Mouse (Mus musculus) heart, embryonic 14.5 days (tissue): ENCODE results near the gene Slc25a23. TPM values are rescaled to one million over a fixed set of nuclear protein-coding genes. Genes with fewer than 3 reads are reported as not detected.

Experiments used
- ATAC-seq: fragments of 200-750 bp; cut with Nextera tagmentation; 2 replicates; pipeline ENCODE4 v1.8.0; 2017; ENCODE audit warnings: low read depth, moderate TSS enrichment; ENCODE audit not compliant: insufficient number of reproducible peaks, insufficient read depth, low FRiP score
- H3K27ac ChIP-seq, 2 experiments: fragments of 200-500 bp in 1 of 2; fragments of 300-500 bp in 1 of 2; sonication (generic) in 1 of 2; replicated peaks in 1 of 2; 2 replicates each; pipeline ENCODE4 v1.5.1; 2012 to 2014; ENCODE audit warnings: low read depth in 2 of 2, low read length in 2 of 2, control low read depth in 1 of 2, mild to moderate bottlenecking in 1 of 2, mixed read lengths in 1 of 2; ENCODE audit not compliant: control insufficient read depth in 1 of 2, insufficient read depth in 1 of 2
- H3K27me3 ChIP-seq: fragments of 300-500 bp; sonication (generic); 2 replicates; pipeline ENCODE4 v1.6.1; 2014; ENCODE audit warnings: mild to moderate bottlenecking, low read length, control low read depth; ENCODE audit not compliant: control insufficient read depth, insufficient read depth
- H3K36me3 ChIP-seq: fragments of 300-500 bp; sonication (generic); 2 replicates; pipeline ENCODE4 v1.6.1; 2014; ENCODE audit warnings: mild to moderate bottlenecking, control low read depth, low read length, mixed read lengths; ENCODE audit not compliant: control insufficient read depth, insufficient read depth
- H3K4me1 ChIP-seq, 2 experiments: fragments of 200-500 bp in 1 of 2; fragments of 300-500 bp in 1 of 2; sonication (generic) in 1 of 2; 2 replicates each; pipeline ENCODE4 v1.6.1; 2012 to 2014; ENCODE audit warnings: low read length in 2 of 2, control low read depth in 1 of 2, mixed read lengths in 1 of 2; ENCODE audit not compliant: control insufficient read depth in 2 of 2, insufficient read depth in 2 of 2
- H3K4me2 ChIP-seq: fragments of 300-500 bp; sonication (generic); 2 replicates; pipeline ENCODE4 v1.6.1; 2014; ENCODE audit warnings: mild to moderate bottlenecking, low read length
- H3K4me3 ChIP-seq, 2 experiments: fragments of 200-500 bp in 1 of 2; fragments of 300-500 bp in 1 of 2; sonication (generic) in 1 of 2; 2 replicates each; pipeline ENCODE4 v1.5.1; 2012 to 2014; ENCODE audit warnings: low read length in 2 of 2, mild to moderate bottlenecking in 2 of 2, control low read depth in 1 of 2, low read depth in 1 of 2, moderate library complexity in 1 of 2; ENCODE audit not compliant: control insufficient read depth in 1 of 2, insufficient read depth in 1 of 2
- H3K9ac ChIP-seq: fragments of 300-500 bp; sonication (generic); 2 replicates; pipeline ENCODE4 v1.6.1; 2014; ENCODE audit warnings: mild to moderate bottlenecking, low read length
- H3K9me3 ChIP-seq: fragments of 300-500 bp; sonication (generic); 2 replicates; pipeline ENCODE4 v1.6.1; 2016; ENCODE audit warnings: low read length, control low read depth; ENCODE audit not compliant: control insufficient read depth
- WGBS: fragments of 180-500 bp; shearing (Covaris S2); extraction: QIAGEN DNeasy Blood & Tissue Kit; methylation state at CpG from one replicate; pipeline ENCODE4 v1.1.7; 2014; 5-methylcytosine and 5-hydroxymethylcytosine counted together
- polyA plus RNA-seq: library from polyadenylated mRNA; unstranded; fragments of >200 nt; fragmentation: Nextera tagmentation; extraction: Ambion mirVana; gene quantifications from 2 replicates; pipeline ENCODE4 v1.2.1, GENCODE M21; 2014

The Slc25a23 gene
- polyA plus RNA-seq, 1 experiment from 2014 or later = 18.0 TPM

GRCm38 (mm10) chr17:57012245-57012795, 47.3 kb downstream of the Slc25a23 start:
- Histone ChIP-seq H3K36me3 (peaks cover 23% of the 10 kb centered on the region), H3K27me3 (no peaks in the 10 kb centered on the region), H3K4me1 (peaks cover 4 to 11% of the 10 kb centered on the region in 2 experiments; a peak in 2 of 4 replicates), H3K9me3 (no peaks in the 10 kb centered on the region), H3K4me3 (peak overlapping the region in 1 of 2 experiments; percentile 86; a peak in 1 of 4 replicates), H3K27ac (no peak overlapping the region; a peak in 1 of 4 replicates), H3K4me2 (peak overlapping the region; percentile 74), H3K9ac (peak overlapping the region; percentile 83; the same call in 1 of the 2 replicates)
- 69% methylated on average over 13 of the region's 13 CpGs for WGBS
- no peak for ATAC-seq

GRCm38 (mm10) chr17:57011236-57012141, 48.2 kb downstream of the Slc25a23 start, which contains the start of the genes Gtf2f1 and Gm17949:
Gene Gtf2f1 (minus strand): TSS chr17:57011288.
Gene Gm17949 (plus strand): TSS chr17:57011469.
- Histone ChIP-seq H3K27ac (peak within 1 kb of the TSS; percentile 77 to 78), H3K9ac (peak within 1 kb of the TSS; percentile 90), H3K36me3 (peaks cover 32% of the 10 kb centered on the region), H3K27me3 (no peaks in the 10 kb centered on the region), H3K4me3 (peak within 1 kb of the TSS; percentile 86 to 95), H3K9me3 (no peaks in the 10 kb centered on the region), H3K4me2 (peak within 1 kb of the TSS; percentile 74), H3K4me1 (peaks cover 4 to 11% of the 10 kb centered on the region in 2 experiments; a peak in 2 of 4 replicates)
- under 1% methylated on average over 51 of the region's 51 CpGs for WGBS
- peak; percentile 89 for ATAC-seq

DNA sequence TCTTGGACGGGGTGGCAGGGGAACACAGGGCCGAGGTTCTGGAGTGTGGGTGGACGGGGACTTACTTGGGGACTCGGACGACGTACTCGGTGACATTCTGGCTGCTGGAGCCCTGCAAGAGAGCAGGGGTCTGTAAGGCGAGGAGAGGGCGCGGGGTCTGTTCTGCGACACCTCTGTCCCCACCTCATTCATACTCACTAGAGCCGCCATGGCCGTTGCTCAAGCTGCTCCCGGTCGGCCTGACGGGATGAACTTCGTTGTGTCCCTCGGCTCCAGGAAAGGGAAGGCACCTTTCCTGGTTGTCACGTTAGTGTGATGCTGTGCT, 48.8 kb downstream of the Slc25a23 start:
- no peaks in the 10 kb centered on the region for H3K27me3 ChIP-seq
- WGBS = under 1% methylated on average over 19 of the region's 19 CpGs
- peak; percentile 11 for ATAC-seq

DNA sequence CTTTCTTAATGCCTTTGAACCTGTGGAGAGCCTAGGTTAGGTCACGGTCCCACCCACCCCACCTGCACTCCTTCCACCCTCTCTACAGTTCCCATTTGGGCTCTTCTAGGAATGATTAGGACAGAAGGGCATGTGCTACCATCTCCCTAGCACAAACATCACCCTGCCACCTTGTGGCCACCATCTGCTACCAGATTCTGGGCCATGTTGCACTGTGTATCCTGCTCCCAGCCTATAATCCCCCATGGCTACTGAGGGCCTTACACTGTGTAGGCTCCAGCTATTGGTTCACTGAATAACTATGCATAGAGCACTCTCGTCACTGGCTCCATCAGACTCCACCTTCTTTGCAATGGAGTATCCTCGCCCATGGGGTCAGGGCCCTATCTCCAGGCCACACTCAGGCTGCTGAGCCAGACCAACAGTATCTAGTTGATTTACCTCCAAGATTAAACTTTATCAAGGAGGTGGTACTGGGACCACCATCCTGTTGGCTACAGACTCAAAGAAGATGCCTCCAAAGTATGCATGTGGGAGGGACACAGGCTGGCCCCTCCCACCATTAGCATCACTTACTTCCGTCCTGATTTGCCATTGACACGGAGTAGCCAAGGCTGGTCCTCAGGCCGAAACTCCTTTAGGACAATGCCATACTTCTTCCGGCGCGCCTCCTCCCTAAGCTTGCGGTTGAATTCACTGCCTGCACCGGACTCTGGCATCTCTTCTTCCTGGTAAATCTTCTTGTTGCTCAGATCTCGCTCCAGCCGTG, 52.3 kb downstream of the Slc25a23 start:
- Histone ChIP-seq H3K4me3 (no peak overlapping the region), H3K27ac (no peak overlapping the region), H3K4me2 (no peak overlapping the region), H3K9me3 (no peaks in the 10 kb centered on the region), H3K27me3 (no peaks in the 10 kb centered on the region), H3K9ac (no peak overlapping the region), H3K4me1 (peaks cover 4 to 11% of the 10 kb centered on the region in 2 experiments; a peak in 2 of 4 replicates), H3K36me3 (peaks cover 73% of the 10 kb centered on the region)
- 92% methylated on average over 13 of the region's 13 CpGs for WGBS
- ATAC-seq = no peak

More for the DNA sequence above, 48.8 kb downstream of the Slc25a23 start:
- H3K9me3 ChIP-seq = no peaks in the 10 kb centered on the region
- peak overlapping the region; percentile 77 to 78 for H3K27ac ChIP-seq
- H3K4me3 ChIP-seq = peak overlapping the region; percentile 86 to 95
- peaks cover 4 to 11% of the 10 kb centered on the region in 2 experiments; a peak in 2 of 4 replicates for H3K4me1 ChIP-seq
- H3K36me3 ChIP-seq = peaks cover 38% of the 10 kb centered on the region
- H3K9ac ChIP-seq = peak overlapping the region; percentile 90
- H3K4me2 ChIP-seq = peak overlapping the region; percentile 74

DNA sequence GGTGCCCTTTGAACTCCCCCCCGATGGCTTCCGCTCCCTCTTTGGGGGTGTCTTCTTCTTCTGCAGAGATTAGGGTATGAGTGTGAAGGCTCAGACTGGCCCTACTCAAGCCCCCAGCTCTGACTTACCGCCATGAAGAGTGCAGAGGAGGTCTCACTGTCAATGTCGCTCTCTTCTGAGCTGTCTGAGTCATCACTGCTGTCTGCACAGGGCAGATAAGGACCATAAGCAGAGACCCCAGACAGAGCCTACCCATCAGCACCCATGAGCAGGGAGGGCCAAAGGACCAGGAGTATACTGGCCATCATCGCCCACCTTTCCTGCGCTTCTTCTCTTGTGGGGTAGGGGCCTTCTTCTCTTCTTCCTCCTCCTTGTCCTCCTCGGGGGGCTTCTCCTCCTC, 55.7 kb downstream of the Slc25a23 start:
- 67% methylated on average over 7 of the region's 7 CpGs for WGBS
- Histone ChIP-seq H3K36me3 (peaks cover 83% of the 10 kb centered on the region), H3K9me3 (no peaks in the 10 kb centered on the region), H3K4me3 (no peak overlapping the region), H3K27me3 (no peaks in the 10 kb centered on the region), H3K4me2 (no peak overlapping the region), H3K4me1 (peaks cover 19 to 20% of the 10 kb centered on the region in 2 experiments), H3K9ac (no peak overlapping the region), H3K27ac (no peak overlapping the region)
- no peak for ATAC-seq

- Histone ChIP-seq H3K4me2 (peak overlapping the region; percentile 37), H3K4me1 (peaks cover 26 to 29% of the 10 kb centered on the region in 2 experiments), H3K27me3 (no peaks in the 10 kb centered on the region), H3K9ac (peak overlapping the region; percentile 67), H3K27ac (peak overlapping the region; percentile 73 to 79), H3K36me3 (peaks cover 66% of the 10 kb centered on the region), H3K4me3 (no peak overlapping the region), H3K9me3 (no peaks in the 10 kb centered on the region)
- 8% methylated on average over 8 of the region's 8 CpGs for WGBS
- ATAC-seq = no peak
Observed at GRCm38 (mm10) chr17:57001228-57001627, 58.4 kb downstream of the Slc25a23 start.

DNA sequence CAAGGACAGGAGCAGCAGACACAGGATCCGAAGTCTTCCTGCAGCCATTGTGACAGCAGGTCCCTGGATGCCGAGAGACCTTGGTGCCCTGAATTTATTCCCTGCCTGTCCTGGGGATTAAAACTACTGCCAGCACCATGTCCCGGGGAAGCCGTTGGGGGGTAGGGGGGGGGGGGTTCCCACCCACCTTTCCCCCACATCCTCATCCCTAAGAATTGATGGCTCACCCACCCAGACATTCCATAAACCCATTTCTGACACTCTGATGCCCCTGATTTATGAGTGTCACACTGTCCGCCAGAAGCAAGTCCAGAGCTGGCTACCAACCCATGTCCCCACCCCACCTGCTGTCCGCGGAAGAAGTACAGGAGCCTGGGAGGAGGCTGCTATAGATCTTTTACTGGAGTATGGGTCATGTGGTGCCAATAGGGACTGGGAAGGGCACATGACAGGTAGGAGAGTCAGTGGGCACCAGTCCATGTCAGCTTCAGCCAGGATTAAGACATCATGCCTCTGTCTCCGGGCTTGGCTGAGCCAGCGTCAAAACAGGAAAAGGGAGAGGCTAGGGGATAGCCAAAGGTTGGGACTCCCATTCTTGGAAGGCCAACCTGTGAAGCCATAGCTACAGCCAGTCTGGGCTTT, 59.6 kb downstream of the Slc25a23 start, which contains the start of gene Pspn:
Gene Pspn (minus strand): TSS at position 51 of the 642 bp plus-strand sequence.
- Histone ChIP-seq H3K9ac (peak within 1 kb of the TSS; percentile 67), H3K9me3 (no peaks in the 10 kb centered on the region), H3K4me3 (no peak within 1 kb of the TSS), H3K4me2 (no peak within 1 kb of the TSS), H3K4me1 (peaks cover 26 to 29% of the 10 kb centered on the region in 2 experiments), H3K27ac (peak within 1 kb of the TSS; percentile 73 to 79), H3K36me3 (peaks cover 66% of the 10 kb centered on the region), H3K27me3 (no peaks in the 10 kb centered on the region)
- 79% methylated on average over 9 of the region's 9 CpGs for WGBS
- no peak for ATAC-seq
